Mouse (Mus musculus) stomach, embryonic 15.5 days (tissue): ENCODE results near the gene Tmem52. TPM values are rescaled to one million over a fixed set of nuclear protein-coding genes. Genes with fewer than 3 reads are reported as not detected.
"Not testable (repeated sequence)": the region's sequence is repeated elsewhere in the genome, so short reads cannot be mapped to it uniquely, and the experiment has no call there.

Experiments used
- ATAC-seq: fragments of 200-750 bp; cut with Nextera tagmentation; 2 replicates; pipeline ENCODE4 v1.8.0; 2017; ENCODE audit warnings: low read depth, moderate number of reproducible peaks, moderate TSS enrichment; ENCODE audit not compliant: insufficient read depth, low FRiP score
- H3K27ac ChIP-seq: fragments of 300-500 bp; sonication (generic); 2 replicates; pipeline ENCODE4 v1.5.1; 2015; ENCODE audit warnings: mild to moderate bottlenecking, inconsistent platforms
- H3K27me3 ChIP-seq: fragments of 300-500 bp; sonication (generic); replicated peaks from 2 replicates; pipeline ENCODE4 v1.6.1; 2015; ENCODE audit warnings: inconsistent platforms
- H3K36me3 ChIP-seq: fragments of 300-500 bp; sonication (generic); 2 replicates; pipeline ENCODE4 v1.6.1; 2015; ENCODE audit warnings: inconsistent platforms
- H3K4me1 ChIP-seq: fragments of 300-500 bp; sonication (generic); 2 replicates; pipeline ENCODE4 v1.6.1; 2015; ENCODE audit warnings: inconsistent platforms
- H3K4me2 ChIP-seq: fragments of 300-500 bp; sonication (generic); 2 replicates; pipeline ENCODE4 v1.6.1; 2015; ENCODE audit warnings: mild to moderate bottlenecking, inconsistent platforms
- H3K4me3 ChIP-seq: fragments of 300-500 bp; sonication (generic); replicated peaks from 2 replicates; pipeline ENCODE4 v1.5.1; 2015; ENCODE audit warnings: inconsistent platforms
- H3K9ac ChIP-seq: fragments of 300-500 bp; sonication (generic); 2 replicates; pipeline ENCODE4 v1.6.1; 2015; ENCODE audit warnings: inconsistent platforms
- H3K9me3 ChIP-seq: fragments of 300-500 bp; sonication (generic); 2 replicates; pipeline ENCODE4 v1.6.1; 2016; ENCODE audit warnings: inconsistent platforms
- WGBS: fragments of 180-500 bp; shearing (Covaris S2); methylation state at CpG from one replicate; pipeline ENCODE4 v1.1.7; 2015; 5-methylcytosine and 5-hydroxymethylcytosine counted together
- polyA plus RNA-seq: library from polyadenylated mRNA; unstranded; fragments of >200 nt; fragmentation: Nextera tagmentation; extraction: Ambion mirVana; gene quantifications from 2 replicates; pipeline ENCODE4 v1.2.1, GENCODE M21; 2015

Gene Tmem52
- 0.28 and 0.46 TPM in 2 replicates for polyA plus RNA-seq

DNA sequence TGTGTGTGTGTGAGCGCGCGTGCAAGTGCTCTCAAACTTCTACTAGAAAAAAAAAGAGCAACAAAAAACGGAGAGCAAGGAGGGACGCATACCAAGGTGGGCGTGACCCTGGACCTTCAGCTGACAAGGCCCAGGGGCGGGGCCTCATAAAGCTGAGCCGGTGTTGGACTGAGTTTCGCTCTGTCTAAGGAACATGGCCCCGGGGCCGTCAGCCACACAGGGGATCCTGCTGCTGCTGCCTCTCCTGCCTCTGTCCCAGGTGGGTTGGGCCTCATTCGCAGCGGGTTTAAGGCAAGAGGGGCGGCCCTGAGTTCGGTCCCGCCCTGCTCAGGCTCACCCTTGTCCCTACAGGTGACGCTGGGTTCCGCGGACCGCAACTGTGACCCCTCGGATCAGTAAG, at the start of gene Tmem52:
Tmem52 (plus strand) TSS at position 163 of the 400 bp plus-strand sequence.
- H3K27ac ChIP-seq = no peak within 1 kb of the TSS
- H3K4me1 ChIP-seq = peaks cover 8% of the 10 kb centered on the region; the same call in 1 of the 2 replicates
- no peak within 1 kb of the TSS for H3K9ac ChIP-seq
- peak; percentile 44; the same call in 1 of the 2 replicates for ATAC-seq
- peak within 1 kb of the TSS; percentile 62 for H3K4me2 ChIP-seq
- H3K9me3 ChIP-seq = no peaks in the 10 kb centered on the region
- peaks cover 3% of the 10 kb centered on the region; the same call in 1 of the 2 replicates for H3K27me3 ChIP-seq
- 11% methylated on average over 21 of the region's 21 CpGs for WGBS
- H3K4me3 ChIP-seq = peak within 1 kb of the TSS; percentile 36
- H3K36me3 ChIP-seq = no peaks in the 10 kb centered on the region

GRCm38 (mm10) chr4:155420137-155420536, 48.8 kb upstream of the Tmem52 start:
- no peaks in the 10 kb centered on the region for H3K4me1 ChIP-seq
- WGBS = 85% methylated on average over 3 of the region's 3 CpGs
- H3K27me3 ChIP-seq = no peaks in the 10 kb centered on the region
- H3K9ac ChIP-seq = no peak overlapping the region
- no peaks in the 10 kb centered on the region for H3K36me3 ChIP-seq
- H3K9me3 ChIP-seq = no peaks in the 10 kb centered on the region
- no peak overlapping the region for H3K4me2 ChIP-seq
- no peak for ATAC-seq
- no peak overlapping the region for H3K4me3 ChIP-seq
- H3K27ac ChIP-seq = no peak overlapping the region

- H3K9ac ChIP-seq, ATAC-seq, H3K4me1 ChIP-seq, H3K27me3 ChIP-seq, H3K36me3 ChIP-seq, H3K27ac ChIP-seq, H3K9me3 ChIP-seq, H3K4me2 ChIP-seq, H3K4me3 ChIP-seq: not testable (repeated sequence)
- 85% methylated on average over 22 of the region's 30 CpGs for WGBS
These were observed 47.2 kb upstream of the Tmem52 start for GRCm38 (mm10) chr4:155421412-155422370.

DNA sequence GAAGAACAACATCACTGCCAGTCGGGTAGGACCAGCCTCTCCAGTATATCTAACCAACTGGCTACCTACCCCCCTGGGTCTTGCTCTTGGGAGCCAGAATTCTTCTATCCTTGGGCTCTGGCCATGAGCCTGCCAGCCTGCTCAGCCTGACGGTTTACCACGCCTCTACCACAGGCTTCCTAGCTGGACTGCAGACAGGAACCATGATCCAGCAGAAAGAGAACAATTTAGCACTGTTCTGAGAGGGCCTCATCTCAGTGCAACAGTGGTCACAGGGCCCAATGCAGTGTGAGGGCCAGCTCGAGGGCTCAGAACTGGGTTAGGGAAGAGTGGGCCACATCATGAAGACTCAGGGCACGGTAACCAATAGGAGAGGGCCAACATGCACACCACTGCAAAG, 44.9 kb upstream of the Tmem52 start:
- 75% methylated on average over 5 of the region's 5 CpGs for WGBS
- no peak overlapping the region for H3K9ac ChIP-seq
- no peaks in the 10 kb centered on the region for H3K36me3 ChIP-seq
- H3K9me3 ChIP-seq = no peaks in the 10 kb centered on the region
- H3K27ac ChIP-seq = no peak overlapping the region
- H3K4me1 ChIP-seq = no peaks in the 10 kb centered on the region
- H3K4me2 ChIP-seq = no peak overlapping the region
- no peak overlapping the region for H3K4me3 ChIP-seq
- no peaks in the 10 kb centered on the region for H3K27me3 ChIP-seq
- no peak for ATAC-seq

GRCm38 (mm10) chr4:155426272-155426671, 42.6 kb upstream of the Tmem52 start:
- no peak for ATAC-seq
- H3K9me3 ChIP-seq = no peaks in the 10 kb centered on the region
- H3K4me2 ChIP-seq = no peak overlapping the region
- WGBS = 79% methylated on average over 6 of the region's 6 CpGs
- H3K9ac ChIP-seq = no peak overlapping the region
- H3K27me3 ChIP-seq = no peaks in the 10 kb centered on the region
- H3K4me3 ChIP-seq = no peak overlapping the region
- no peaks in the 10 kb centered on the region for H3K4me1 ChIP-seq
- no peak overlapping the region for H3K27ac ChIP-seq
- no peaks in the 10 kb centered on the region for H3K36me3 ChIP-seq

DNA sequence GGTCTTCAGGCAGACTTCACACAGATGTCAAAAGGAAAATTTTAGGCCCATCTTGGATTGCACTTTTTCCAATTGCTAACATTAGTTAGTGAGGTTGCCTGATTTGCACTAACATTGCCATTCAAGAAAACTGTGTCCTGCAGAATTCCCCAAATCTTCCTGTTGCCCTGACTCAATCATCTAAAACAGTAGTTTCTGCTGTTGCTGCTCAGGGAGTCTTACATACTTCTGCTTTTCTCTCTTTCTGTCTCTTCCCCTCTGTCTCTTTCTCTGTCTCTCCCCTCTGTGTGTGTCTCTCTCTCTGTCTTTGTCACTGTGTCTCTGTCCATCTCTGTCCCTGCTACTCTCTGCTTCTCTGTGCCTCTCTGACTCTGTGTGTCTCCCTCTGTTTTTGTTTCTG, 40.5 kb upstream of the Tmem52 start:
- H3K27me3 ChIP-seq = no peaks in the 10 kb centered on the region
- H3K9ac ChIP-seq = no peak overlapping the region
- no peaks in the 10 kb centered on the region for H3K9me3 ChIP-seq
- no peak overlapping the region for H3K4me2 ChIP-seq
- no peak for ATAC-seq
- H3K27ac ChIP-seq = no peak overlapping the region
- H3K36me3 ChIP-seq = no peaks in the 10 kb centered on the region
- no peaks in the 10 kb centered on the region for H3K4me1 ChIP-seq
- no peak overlapping the region for H3K4me3 ChIP-seq

DNA sequence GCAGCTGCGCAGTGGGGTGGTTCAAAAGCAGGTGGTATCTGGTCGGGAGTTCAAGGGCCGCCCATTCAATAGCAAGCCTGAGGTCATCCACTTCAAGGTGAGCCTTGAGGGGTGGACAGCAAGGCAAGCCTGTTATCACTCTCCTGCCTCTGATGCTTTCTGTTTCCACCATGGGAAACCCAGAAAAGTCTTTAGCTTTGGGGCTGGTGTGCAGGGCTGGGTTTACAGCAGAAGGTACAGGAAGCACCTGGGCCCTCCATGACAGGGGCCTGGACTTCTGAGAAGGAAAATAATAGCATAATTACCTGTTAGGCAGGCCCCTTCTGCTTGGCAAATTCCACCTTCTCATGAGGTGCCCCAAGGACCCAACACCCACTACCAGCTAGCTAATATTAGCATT, 39.7 kb upstream of the Tmem52 start:
- H3K4me3 ChIP-seq = no peak overlapping the region
- H3K27me3 ChIP-seq = no peaks in the 10 kb centered on the region
- no peaks in the 10 kb centered on the region for H3K4me1 ChIP-seq
- WGBS = 83% methylated on average over 3 of the region's 3 CpGs
- H3K4me2 ChIP-seq = no peak overlapping the region
- H3K9me3 ChIP-seq = no peaks in the 10 kb centered on the region
- no peaks in the 10 kb centered on the region for H3K36me3 ChIP-seq
- ATAC-seq = no peak
- no peak overlapping the region for H3K27ac ChIP-seq
- H3K9ac ChIP-seq = no peak overlapping the region

DNA sequence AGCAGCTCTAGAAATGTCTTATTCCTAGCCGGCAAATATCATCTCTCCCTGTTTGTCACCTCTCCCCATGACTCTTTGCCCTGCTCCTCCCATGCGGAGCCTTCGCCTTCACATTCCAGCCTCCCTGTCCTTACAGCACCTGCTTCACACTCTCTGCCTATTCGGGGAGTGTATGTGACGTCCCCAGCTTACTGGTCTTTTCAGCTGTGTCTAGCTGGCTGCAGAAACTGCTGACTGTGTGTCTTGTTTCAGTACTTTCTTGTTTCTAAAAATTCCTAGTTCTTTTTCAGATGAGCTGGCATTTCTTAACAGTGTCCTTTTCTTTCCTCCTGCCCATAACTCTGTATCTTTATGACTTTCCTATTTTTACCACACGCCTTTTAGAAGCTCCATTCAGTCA, 36.6 kb upstream of the Tmem52 start:
- H3K4me1 ChIP-seq = no peaks in the 10 kb centered on the region
- no peak overlapping the region for H3K9ac ChIP-seq
- H3K4me2 ChIP-seq = no peak overlapping the region
- H3K27ac ChIP-seq = no peak overlapping the region
- ATAC-seq = no peak
- H3K27me3 ChIP-seq = no peaks in the 10 kb centered on the region
- no peak overlapping the region for H3K4me3 ChIP-seq
- WGBS = 86% methylated on average over 6 of the region's 6 CpGs
- H3K36me3 ChIP-seq = no peaks in the 10 kb centered on the region
- H3K9me3 ChIP-seq = no peaks in the 10 kb centered on the region

- Histone ChIP-seq H3K9ac (no peak overlapping the region), H3K4me3 (no peak overlapping the region), H3K36me3 (no peaks in the 10 kb centered on the region), H3K4me2 (no peak overlapping the region), H3K27ac (no peak overlapping the region), H3K4me1 (no peaks in the 10 kb centered on the region), H3K27me3 (no peaks in the 10 kb centered on the region), H3K9me3 (no peaks in the 10 kb centered on the region)
- ATAC-seq = no peak
- 73% methylated on average over 5 of the region's 5 CpGs for WGBS
These were observed 34.9 kb upstream of the Tmem52 start for GRCm38 (mm10) chr4:155433993-155434392.

- WGBS = 74% methylated on average over 3 of the region's 3 CpGs
- Histone ChIP-seq H3K4me2 (no peak overlapping the region), H3K27ac (no peak overlapping the region), H3K4me1 (no peaks in the 10 kb centered on the region), H3K9me3 (no peaks in the 10 kb centered on the region), H3K9ac (no peak overlapping the region), H3K36me3 (no peaks in the 10 kb centered on the region), H3K27me3 (no peaks in the 10 kb centered on the region), H3K4me3 (no peak overlapping the region)
- ATAC-seq = no peak
These were observed 26.1 kb upstream of the Tmem52 start for GRCm38 (mm10) chr4:155442808-155443207.

DNA sequence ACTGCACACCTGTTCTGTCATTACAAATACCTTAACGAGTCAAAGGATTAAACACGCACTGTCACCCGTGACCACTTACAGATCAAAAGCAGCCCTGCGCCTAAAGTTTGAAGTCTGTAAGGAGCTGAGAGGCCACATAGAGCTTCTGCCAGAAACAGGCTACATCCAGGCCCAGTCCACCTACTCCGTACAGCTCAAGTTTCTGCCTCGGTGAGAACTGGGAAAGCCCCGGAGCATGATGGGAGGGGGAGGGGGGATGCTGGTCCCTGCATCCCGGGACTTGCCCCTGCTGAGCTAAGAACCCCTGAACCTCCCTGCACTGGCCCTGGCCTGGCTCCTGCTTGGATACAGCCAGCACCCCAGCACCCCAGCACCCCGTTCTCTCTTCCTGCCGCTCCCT, 17.3 kb upstream of the Tmem52 start:
- H3K4me1 ChIP-seq = no peaks in the 10 kb centered on the region
- H3K27me3 ChIP-seq = no peaks in the 10 kb centered on the region
- H3K36me3 ChIP-seq = no peaks in the 10 kb centered on the region
- H3K4me2 ChIP-seq = no peak overlapping the region
- ATAC-seq = no peak
- no peak overlapping the region for H3K4me3 ChIP-seq
- no peaks in the 10 kb centered on the region for H3K9me3 ChIP-seq
- no peak overlapping the region for H3K27ac ChIP-seq
- no peak overlapping the region for H3K9ac ChIP-seq
- 39% methylated on average over 10 of the region's 10 CpGs for WGBS

DNA sequence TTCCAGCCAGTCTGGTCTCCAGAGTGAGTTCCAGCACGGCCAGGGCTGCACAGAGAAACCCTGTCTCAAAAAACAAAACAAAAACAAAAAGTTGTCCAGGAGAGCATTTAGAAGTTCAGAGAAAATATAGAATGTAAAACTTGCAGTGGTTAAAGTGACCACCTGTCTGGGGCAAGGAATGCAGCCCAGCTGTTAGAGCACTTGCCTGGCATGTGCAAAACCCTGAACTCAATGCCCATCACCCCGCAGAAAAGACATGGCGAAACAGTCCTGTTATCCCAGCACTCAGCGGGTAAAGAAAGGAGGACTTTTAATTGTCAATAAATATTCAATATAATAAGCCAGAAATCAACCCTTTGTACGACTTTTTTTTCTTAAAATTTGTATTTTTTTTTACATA, 10.3 kb upstream of the Tmem52 start:
- Histone ChIP-seq H3K4me2 (no peak overlapping the region), H3K27ac (no peak overlapping the region), H3K4me3 (no peak overlapping the region), H3K27me3 (no peaks in the 10 kb centered on the region), H3K9ac (no peak overlapping the region), H3K9me3 (no peaks in the 10 kb centered on the region), H3K4me1 (no peaks in the 10 kb centered on the region), H3K36me3 (no peaks in the 10 kb centered on the region)
- 83% methylated on average over 5 of the region's 5 CpGs for WGBS
- ATAC-seq = no peak
